Mouse (Mus musculus) adrenal gland, postnatal 10 days (tissue): ENCODE results near the gene Nxpe3. TPM values are rescaled to one million over a fixed set of nuclear protein-coding genes. Genes with fewer than 3 reads are reported as not detected.

Experiments used
- DNase-seq: peaks from one replicate; pipeline ENCODE4 v3.0.0; 2021; ENCODE audit warnings: mixed read lengths
- long read RNA-seq, 2 experiments: library from polyadenylated mRNA; stranded (forward); transcript quantifications; one replicate each; pipeline ENCODE4 v2.0.0; 2021
- total RNA-seq, 2 experiments: library from RNA; stranded (reverse); gene quantifications; 2 replicates each; pipeline ENCODE4 v1.2.3; 2021

Gene Nxpe3
- 1 to 10 TPM; 1.6 to 2.0 TPM for total RNA-seq
- long read RNA-seq, experiment 1 = 0 reads
- long read RNA-seq, experiment 2 = 0 reads

GRCm38 (mm10) chr16:55894893-55895650, at the start of gene Nxpe3:
Gene Nxpe3 (minus strand): TSS chr16:55895285.
- DNase-seq = peak; percentile 87

GRCm38 (mm10) chr16:55940781-55941180, 45.7 kb upstream of the Nxpe3 start:
- DNase-seq = no peak

- no peak for DNase-seq
Observed at GRCm38 (mm10) chr16:55939703-55940102, 44.6 kb upstream of the Nxpe3 start.

GRCm38 (mm10) chr16:55938761-55939160, 43.7 kb upstream of the Nxpe3 start:
- DNase-seq = no peak

GRCm38 (mm10) chr16:55934453-55935037, 39.5 kb upstream of the Nxpe3 start, which contains the start of gene Cep97:
Gene Cep97 (minus strand): TSS chr16:55934855.
- DNase-seq = peak; percentile 89

- DNase-seq = peak; percentile 53
Observed at GRCm38 (mm10) chr16:55933681-55934343, 38.7 kb upstream of the Nxpe3 start.

- no peak for DNase-seq
Observed at GRCm38 (mm10) chr16:55924010-55924409, 28.9 kb upstream of the Nxpe3 start.

- DNase-seq = no peak
Observed at GRCm38 (mm10) chr16:55922079-55922478, 27.0 kb upstream of the Nxpe3 start.

- DNase-seq = no peak
Observed at GRCm38 (mm10) chr16:55914716-55915115, 19.6 kb upstream of the Nxpe3 start.

GRCm38 (mm10) chr16:55910208-55910793, 15.2 kb upstream of the Nxpe3 start:
- no peak for DNase-seq

- no peak for DNase-seq
Observed at GRCm38 (mm10) chr16:55906928-55907679, 12.0 kb upstream of the Nxpe3 start.

GRCm38 (mm10) chr16:55905370-55905769, 10.3 kb upstream of the Nxpe3 start:
- DNase-seq = no peak

- no peak for DNase-seq
Observed at GRCm38 (mm10) chr16:55901839-55902756, 7.0 kb upstream of the Nxpe3 start.

- DNase-seq = peak; percentile 18
Observed at GRCm38 (mm10) chr16:55898385-55899002, 3.4 kb upstream of the Nxpe3 start.

- DNase-seq = no peak
Observed at GRCm38 (mm10) chr16:55895651-55896095, 588 bp upstream of the Nxpe3 start.

GRCm38 (mm10) chr16:55894536-55894892, 571 bp downstream of the Nxpe3 start:
- no peak for DNase-seq

GRCm38 (mm10) chr16:55893410-55894107, 1.5 kb downstream of the Nxpe3 start:
- no peak for DNase-seq

- no peak for DNase-seq
Observed at GRCm38 (mm10) chr16:55892484-55892883, 2.6 kb downstream of the Nxpe3 start.

- no peak for DNase-seq
Observed at GRCm38 (mm10) chr16:55891346-55891745, 3.7 kb downstream of the Nxpe3 start.
